Mouse (Mus musculus) kidney, adult 2 months (tissue): ENCODE results near the gene Krt23. TPM values are rescaled to one million over a fixed set of nuclear protein-coding genes. Genes with fewer than 3 reads are reported as not detected.

ENCODE experiments used
- DNase-seq: peaks from one replicate; pipeline ENCODE4 v3.0.0; 2021
- H3K27ac ChIP-seq: fragments of 200-500 bp; 2 replicates; pipeline ENCODE4 v1.5.1; 2012; ENCODE audit warnings: low read depth, low read length, control low read depth, inconsistent platforms; ENCODE audit not compliant: insufficient read depth
- H3K27me3 ChIP-seq: fragments of 200-500 bp; replicated peaks from 2 replicates; pipeline ENCODE4 v1.6.1; 2012; ENCODE audit warnings: mild to moderate bottlenecking, moderate library complexity, low read length, inconsistent platforms; ENCODE audit not compliant: control insufficient read depth, insufficient read depth
- H3K36me3 ChIP-seq: fragments of 200-500 bp; 2 replicates; pipeline ENCODE4 v1.6.1; 2012; ENCODE audit warnings: mild to moderate bottlenecking, moderate library complexity, low read length, inconsistent platforms; ENCODE audit not compliant: control insufficient read depth, insufficient read depth
- H3K4me1 ChIP-seq: fragments of 200-500 bp; 2 replicates; pipeline ENCODE4 v1.6.1; 2011; ENCODE audit warnings: low read length; ENCODE audit not compliant: control insufficient read depth, insufficient read depth
- H3K4me3 ChIP-seq: fragments of 200-500 bp; 2 replicates; pipeline ENCODE4 v1.5.1; 2011; ENCODE audit warnings: mild to moderate bottlenecking, low read depth, low read length, control low read depth; ENCODE audit not compliant: insufficient read depth
- CTCF ChIP-seq: fragments of 200-500 bp; conservative IDR thresholded peaks from 2 replicates; pipeline ENCODE4 v1.5.1; 2011; ENCODE audit warnings: low read depth, mild to moderate bottlenecking, control low read depth, low read length, moderate library complexity, mixed read lengths; ENCODE audit not compliant: insufficient read depth, insufficient read length
- POLR2A ChIP-seq: fragments of 200-500 bp; IDR thresholded peaks from one replicate; pipeline ENCODE4 v1.6.1; 2011; ENCODE audit warnings: low read depth, low read length, control low read depth
- WGBS: fragments of 180-500 bp; shearing (Covaris S2); methylation state at CpG from one replicate; pipeline ENCODE4 v1.1.7; 2018; 5-methylcytosine and 5-hydroxymethylcytosine counted together
- polyA plus RNA-seq: library from polyadenylated mRNA; depleted of rRNA; stranded (reverse); fragments of >200 nt; gene quantifications from 2 replicates; pipeline ENCODE4 v1.2.3, GENCODE M21; 2012; rRNA removed

Krt23 gene
- polyA plus RNA-seq, 1 experiment: 2.7 TPM

DNA sequence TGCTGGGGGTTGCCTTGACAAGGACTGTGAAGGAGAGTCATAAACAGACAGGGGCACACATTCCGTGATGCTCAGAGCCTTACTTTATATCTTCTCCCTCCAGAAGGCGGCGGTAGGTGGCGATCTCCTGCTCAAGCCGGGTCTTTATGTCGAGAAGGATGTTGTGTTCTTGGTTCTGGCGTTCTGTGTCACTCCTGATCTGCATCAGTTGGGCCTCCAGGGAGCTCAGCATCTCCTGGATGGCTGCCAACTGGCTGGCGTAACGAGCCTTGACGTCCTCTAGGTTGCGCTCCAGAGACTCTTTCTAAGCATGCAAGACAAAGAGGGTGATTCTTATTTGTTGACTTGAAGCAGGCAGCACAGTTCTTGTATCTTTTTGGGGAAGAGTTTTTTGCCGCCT, 62.3 kb downstream of the Krt23 start:
- 48% methylated on average over 12 of the region's 12 CpGs for WGBS
- peak; percentile 61 for DNase-seq

More for the DNA sequence above, 62.3 kb downstream of the Krt23 start:
- Histone ChIP-seq H3K27me3 (no peaks in the 10 kb centered on the region), H3K27ac (no peak overlapping the region), H3K4me1 (no peaks in the 10 kb centered on the region), H3K36me3 (no peaks in the 10 kb centered on the region), H3K4me3 (no peak overlapping the region)
- TF ChIP-seq CTCF (no peak; the same call in 1 of the 2 replicates), POLR2A (no peak)

Other genes starting within 250 kb of the Krt23 start
- gene Krt222, start 249.1 kb downstream of the Krt23 start, polyA plus RNA-seq: 0.42 and 0.47 TPM in 2 replicates
- gene Krt24, start 207.9 kb downstream of the Krt23 start, polyA plus RNA-seq: not detected in 2 replicates
- 0.03 TPM in 1 of 2 replicates, not detected in the other for gene Krt25, start 170.2 kb downstream of the Krt23 start, polyA plus RNA-seq
- not detected in 2 replicates for gene Krt26, start 155.2 kb downstream of the Krt23 start, polyA plus RNA-seq
- not detected in 2 replicates for gene Krt27, start 142.0 kb downstream of the Krt23 start, polyA plus RNA-seq
- gene Krt28, start 118.2 kb downstream of the Krt23 start, polyA plus RNA-seq: 0.05 TPM in 1 of 2 replicates, not detected in the other
- 2.4 and 3.1 TPM in 2 replicates for gene Krt10, start 103.8 kb downstream of the Krt23 start, polyA plus RNA-seq
- not detected in 2 replicates for gene Krt12, start 70.9 kb downstream of the Krt23 start, polyA plus RNA-seq
- gene Krt20, start 55.0 kb downstream of the Krt23 start, polyA plus RNA-seq: 0.13 and 0.23 TPM in 2 replicates
- not detected in 2 replicates for gene Krt39, start 28.2 kb upstream of the Krt23 start, polyA plus RNA-seq
- gene Krt40, start 50.0 kb upstream of the Krt23 start, polyA plus RNA-seq: not detected in 2 replicates
- not detected in 2 replicates for gene Krtap3-3, start 57.7 kb upstream of the Krt23 start, polyA plus RNA-seq
- gene Krtap3-2, start 63.7 kb upstream of the Krt23 start, polyA plus RNA-seq: not detected in 2 replicates
- gene Gm11939, start 66.3 kb upstream of the Krt23 start, polyA plus RNA-seq: not detected in 2 replicates
- gene Krtap3-1, start 73.5 kb upstream of the Krt23 start, polyA plus RNA-seq: not detected in 2 replicates
- gene Krtap1-5, start 87.9 kb upstream of the Krt23 start, polyA plus RNA-seq: not detected in 2 replicates
- gene Krtap1-4, start 90.5 kb upstream of the Krt23 start, polyA plus RNA-seq: not detected in 2 replicates
- not detected in 2 replicates for gene Krtap1-3, start 98.2 kb upstream of the Krt23 start, polyA plus RNA-seq
- gene Krtap9-3, start 105.0 kb upstream of the Krt23 start, polyA plus RNA-seq: not detected in 2 replicates
- gene Gm11938, start 110.2 kb upstream of the Krt23 start, polyA plus RNA-seq: not detected in 2 replicates
- gene Gm11937, start 117.1 kb upstream of the Krt23 start, polyA plus RNA-seq: not detected in 2 replicates
- not detected in 2 replicates for gene Krtap2-4, start 121.7 kb upstream of the Krt23 start, polyA plus RNA-seq
- not detected in 2 replicates for gene Gm11562, start 127.3 kb upstream of the Krt23 start, polyA plus RNA-seq
- gene Krtap4-1, start 135.1 kb upstream of the Krt23 start, polyA plus RNA-seq: not detected in 2 replicates
- not detected in 2 replicates for gene Krtap4-2, start 141.9 kb upstream of the Krt23 start, polyA plus RNA-seq
- not detected in 2 replicates for gene Krtap4-7, start 151.0 kb upstream of the Krt23 start, polyA plus RNA-seq
- not detected in 2 replicates for gene Gm11555, start 157.1 kb upstream of the Krt23 start, polyA plus RNA-seq
- not detected in 2 replicates for gene Gm11563, start 165.8 kb upstream of the Krt23 start, polyA plus RNA-seq
- gene Krtap4-6, start 172.8 kb upstream of the Krt23 start, polyA plus RNA-seq: not detected in 2 replicates
- gene Gm14190, start 197.6 kb upstream of the Krt23 start, polyA plus RNA-seq: not detected in 2 replicates
- gene Gm14180, start 241.2 kb upstream of the Krt23 start, polyA plus RNA-seq: not detected in 2 replicates